Mouse (Mus musculus): Measurements from ENCODE around the gene Trank1.

The Trank1 gene

DNA sequence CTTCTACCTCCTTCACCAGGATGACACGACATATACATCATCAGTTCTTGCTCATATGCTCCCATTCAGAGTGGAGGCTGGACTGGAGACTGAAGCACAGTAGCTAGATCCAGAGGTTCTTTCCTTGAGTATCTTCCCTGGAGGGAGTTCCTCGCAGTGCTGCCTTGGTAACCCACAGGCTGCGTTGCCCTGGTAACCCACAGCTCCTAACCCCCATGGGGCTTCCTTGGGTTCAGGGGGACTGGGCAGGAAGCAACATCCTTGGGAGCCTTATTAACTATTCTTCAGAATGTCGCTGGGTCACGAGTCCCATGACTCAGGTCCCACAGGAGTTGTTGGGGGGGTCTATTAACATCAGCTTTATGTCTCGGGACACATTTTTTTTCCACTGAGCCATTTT is 113.6 kb downstream of the Trank1 start:
- DNase-seq (ENCODE audit: low spot score) = peak; percentile 12

DNA sequence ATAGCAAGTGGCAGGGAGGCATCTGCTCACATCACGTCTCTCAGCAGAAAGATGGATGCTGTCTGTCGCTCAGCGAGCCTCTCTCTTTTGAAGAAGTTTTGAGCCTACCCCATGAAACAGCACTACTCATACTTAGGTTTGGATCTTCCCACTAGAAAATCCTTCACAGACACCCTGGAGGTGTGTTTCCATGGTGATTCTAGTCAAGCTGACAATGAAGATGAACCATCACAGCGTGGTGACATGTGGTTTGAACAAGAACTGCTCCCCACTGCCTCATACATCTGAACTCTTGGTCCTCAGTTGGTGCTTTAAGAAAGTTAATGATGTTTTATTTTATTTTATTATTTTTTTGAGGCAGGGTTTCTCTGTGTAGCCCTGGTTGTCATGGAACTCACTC is 114.4 kb downstream of the Trank1 start:
- DNase-seq (ENCODE audit: low spot score) = no peak

- DNase-seq (ENCODE audit: low spot score) = no peak
Measured at GRCm38 (mm10) chr9:111427891-111428555, 116.5 kb downstream of the Trank1 start.

DNA sequence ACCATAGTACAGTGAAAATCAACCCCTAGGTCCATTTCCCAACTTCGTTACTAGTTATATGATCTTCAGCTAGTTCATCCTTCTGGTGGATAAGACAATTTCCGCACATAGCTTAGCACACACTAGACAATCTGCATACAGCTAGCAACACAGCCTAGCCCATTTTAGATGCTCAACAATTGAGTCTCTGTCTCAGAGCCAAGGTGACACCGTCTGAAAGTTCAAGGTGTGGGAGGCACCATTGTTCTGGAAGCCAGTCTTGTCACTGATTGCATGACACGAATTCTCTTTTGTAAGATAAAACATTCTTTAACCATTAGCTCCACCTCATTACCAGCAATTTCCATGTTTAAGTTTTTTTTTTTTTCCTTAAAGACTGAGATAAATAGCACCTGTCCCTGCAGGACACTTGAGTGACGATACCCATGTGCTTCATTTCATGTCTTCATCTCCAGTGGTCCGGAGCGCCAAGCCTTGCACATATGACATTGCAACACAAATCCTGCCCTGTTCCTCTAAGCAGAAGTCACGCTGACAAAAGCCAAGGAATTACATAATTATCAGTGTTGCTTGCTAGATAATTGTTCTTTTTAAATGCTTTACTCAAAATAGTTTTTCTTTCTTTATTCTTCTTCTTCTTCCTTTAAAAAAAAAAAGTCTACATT is 117.3 kb downstream of the Trank1 start:
- DNase-seq (ENCODE audit: low spot score) = no peak

DNA sequence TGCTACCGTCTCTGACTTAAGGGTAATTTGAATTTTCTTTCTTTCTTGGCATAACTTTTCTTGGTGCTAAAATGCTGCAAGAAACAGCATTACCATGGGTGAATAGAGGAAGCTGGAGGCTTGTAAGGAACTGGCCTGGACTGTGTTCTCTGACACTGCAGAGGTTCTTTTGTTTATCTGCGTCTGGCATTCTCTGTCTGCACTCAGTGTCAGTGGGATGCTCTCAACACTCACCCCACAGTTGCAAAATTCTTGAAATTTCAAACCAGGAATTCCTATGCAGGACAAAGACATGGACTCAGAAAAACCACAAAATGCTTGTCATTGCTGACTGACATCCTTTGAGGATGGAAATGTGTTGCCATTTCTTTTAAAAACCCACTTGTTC is 117.8 kb downstream of the Trank1 start:
- no peak for DNase-seq (ENCODE audit: low spot score)

DNA sequence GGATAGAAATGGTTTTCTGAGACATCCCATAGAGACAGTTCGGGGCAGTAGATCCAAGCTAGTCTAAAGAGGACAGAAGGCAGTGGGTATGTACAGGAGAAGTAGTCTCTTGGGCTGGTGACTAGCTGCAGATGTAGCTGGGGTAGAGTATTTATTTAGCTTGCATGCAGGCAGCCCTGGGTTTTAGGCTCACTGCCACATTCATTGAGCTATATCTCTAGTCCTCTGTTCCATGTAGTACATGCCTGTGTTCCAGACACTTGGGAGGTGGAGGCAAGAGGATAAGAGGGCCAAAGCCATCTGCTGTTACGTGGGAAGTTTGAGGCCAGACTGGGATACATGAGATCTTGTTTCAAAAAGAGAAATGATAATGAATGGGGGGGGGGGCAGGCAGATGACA is 123.9 kb downstream of the Trank1 start:
- no peak for DNase-seq (ENCODE audit: low spot score)

DNA sequence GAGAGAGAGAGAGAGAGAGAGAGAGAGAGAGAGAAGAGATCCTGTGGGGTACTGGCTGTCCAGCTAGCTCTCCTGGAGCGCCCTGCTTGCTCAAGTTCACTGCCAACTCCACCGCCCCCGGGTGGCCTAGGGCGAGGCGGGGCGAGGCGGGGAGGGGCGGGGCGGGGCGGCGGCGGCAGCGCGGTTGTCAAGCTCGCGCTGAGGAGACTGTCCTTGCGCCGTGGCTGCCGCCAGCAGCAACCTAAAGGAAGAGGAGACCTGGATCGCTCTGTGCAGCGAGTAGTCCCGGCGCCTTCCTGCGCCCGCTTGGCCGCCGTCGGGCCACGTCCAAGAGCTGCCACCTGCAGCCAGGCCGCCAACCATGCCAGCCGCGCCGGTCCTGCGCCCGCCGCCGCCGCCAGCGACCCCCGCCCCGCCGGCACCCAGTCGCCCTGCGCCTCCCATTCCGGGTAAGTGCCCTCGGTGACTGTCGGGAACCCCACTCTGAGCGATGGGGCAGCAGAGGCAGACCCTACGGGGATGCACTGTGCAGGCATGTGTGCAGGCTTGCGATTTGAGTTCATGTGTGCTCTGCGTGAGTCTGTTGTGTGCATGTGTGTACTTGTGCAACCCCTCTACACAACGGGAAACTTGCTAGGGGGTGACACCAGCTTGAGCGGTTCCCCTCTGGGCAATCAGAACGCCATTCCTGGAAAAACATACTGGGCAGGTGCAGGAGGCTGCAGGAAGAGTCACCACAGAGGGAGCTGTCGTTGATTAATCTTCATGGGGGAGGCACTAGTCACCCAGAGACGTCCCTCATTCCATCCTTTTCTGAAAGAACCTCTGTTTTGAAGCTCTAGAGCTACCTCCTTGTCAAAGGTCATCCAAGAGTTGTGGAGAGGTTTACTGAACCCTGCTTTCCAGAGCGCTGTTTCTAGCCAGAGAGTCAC is 127.6 kb downstream of the Trank1 start, which contains the start of gene Dclk3:
Gene Dclk3 (plus strand): TSS at position 178 of the 932 bp plus-strand sequence.
- DNase-seq (ENCODE audit: low spot score) = peak; percentile 45

- DNase-seq (ENCODE audit: low spot score) = no peak
Measured at GRCm38 (mm10) chr9:111439836-111440201, 128.3 kb downstream of the Trank1 start.

GRCm38 (mm10) chr9:111440446-111440845 is 128.9 kb downstream of the Trank1 start:
- no peak for DNase-seq (ENCODE audit: low spot score)

DNA sequence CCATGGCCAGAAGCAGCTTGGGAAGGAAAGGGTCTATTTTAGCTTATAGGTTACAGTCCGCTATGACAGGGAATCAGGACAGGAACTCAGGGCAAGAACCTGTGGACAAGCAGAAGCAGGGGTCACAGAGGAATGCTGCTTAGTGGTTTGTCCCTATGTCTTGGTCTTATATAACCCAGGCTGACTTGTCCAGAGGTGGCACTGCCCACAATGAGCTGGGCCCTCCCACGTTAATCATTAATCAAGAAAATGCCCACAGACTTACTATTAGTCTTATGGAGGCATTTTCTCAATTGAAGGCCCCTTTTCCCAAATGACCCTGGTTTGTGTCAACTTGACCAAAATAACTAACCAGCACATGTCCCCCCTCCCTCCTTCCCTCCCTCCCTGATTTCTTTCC is 129.6 kb downstream of the Trank1 start:
- no peak for DNase-seq (ENCODE audit: low spot score)

Measured in retina, embryonic 14.5 days (tissue).